Mouse (Mus musculus) CH12.LX (cell line): ENCODE measurements around the gene Pnma3.
"Not testable (repeated sequence)": the region's sequence is repeated elsewhere in the genome, so short reads cannot be mapped to it uniquely, and the experiment has no call there.

Experiments
- CHD2 ChIP-seq: IDR thresholded peaks from 2 replicates; pipeline ENCODE4 v1.6.1; 2011; ENCODE audit warnings: low read length, improper control_type of control experiment
- MAZ ChIP-seq: IDR thresholded peaks from 2 replicates; pipeline ENCODE4 v1.6.1; 2012; ENCODE audit warnings: low read depth, mild to moderate bottlenecking, inconsistent platforms, low read length, improper control_type of control experiment, moderate library complexity
- NRF1 ChIP-seq: IDR thresholded peaks from 2 replicates; pipeline ENCODE4 v1.6.1; 2014; ENCODE audit warnings: low read depth, mild to moderate bottlenecking, inconsistent platforms, low read length, improper control_type of control experiment, moderate library complexity

GRCm38 (mm10) chrX:73082267-73083055, 17.9 kb downstream of the Pnma3 start, which contains the start of gene Xlr4a:
- not testable (repeated sequence) for TF ChIP-seq NRF1, MAZ, CHD2
